Mouse (Mus musculus): ENCODE measurements around the gene Cradd.

DNA sequence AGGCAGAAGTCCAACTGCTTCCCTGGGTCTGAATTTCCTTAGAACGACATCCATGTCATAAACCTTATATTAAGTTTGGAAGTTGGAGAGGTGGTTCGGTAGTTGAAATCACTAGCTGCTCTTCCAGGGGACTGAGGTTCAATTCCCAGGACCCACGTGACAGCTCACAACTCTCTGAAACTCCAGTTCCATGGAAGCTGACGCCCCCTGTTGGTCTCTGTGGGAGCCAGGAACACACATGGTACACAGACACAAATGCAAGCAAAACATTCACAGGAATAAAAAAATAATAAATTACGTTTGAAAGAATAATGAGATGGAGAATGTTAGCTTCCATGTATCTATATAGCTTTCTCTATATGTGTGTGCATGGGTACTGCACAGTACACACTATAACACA is 16.0 kb downstream of the Cradd start:
- TF ChIP-seq GATA1 (IDR thresholded peaks at IDR 0.05; ENCODE audit: borderline replicate concordance, low read length): no peak
- TF ChIP-seq FLI1 (IDR thresholded peaks at IDR 0.05; ENCODE audit: low read length): no peak
